Comparison of ENCODE assay signal across 8 mouse cellular contexts in the genomic region with DNA sequence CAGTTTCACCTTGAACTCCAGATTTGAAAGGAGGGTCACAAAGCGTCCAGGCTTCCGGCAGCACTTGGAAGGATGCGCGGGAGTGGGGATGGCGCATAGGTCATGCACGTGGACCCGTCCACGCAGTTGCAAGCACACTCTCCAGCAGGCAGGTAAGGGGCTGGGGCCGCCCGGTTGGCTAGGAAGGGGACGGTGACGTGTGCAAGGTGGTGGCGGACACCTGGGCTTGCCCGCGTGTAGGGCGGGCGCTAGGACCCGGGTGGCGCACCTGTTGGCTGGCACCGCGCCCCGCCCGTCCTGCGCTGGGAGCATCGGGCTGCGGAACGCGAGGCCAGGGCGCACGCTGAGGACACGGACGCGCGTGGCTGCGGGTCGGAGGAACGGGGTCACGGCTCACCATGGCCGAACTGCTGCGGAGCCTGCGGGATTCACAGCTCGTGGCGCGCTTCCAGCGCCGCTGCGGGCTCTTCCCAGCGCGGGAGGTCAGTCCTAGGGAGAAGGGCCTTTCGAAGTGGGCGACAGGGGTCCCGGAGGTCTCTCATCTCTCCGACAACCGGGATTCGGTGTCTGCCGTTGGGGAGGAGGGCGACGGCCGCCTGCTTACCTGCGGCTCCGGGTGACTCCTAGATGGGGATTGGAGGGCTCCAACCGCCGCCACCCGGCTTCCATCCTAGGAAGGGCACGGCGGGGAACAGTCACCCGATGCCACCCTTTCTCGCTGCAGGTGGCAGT. TPM values are rescaled to one million over a fixed set of nuclear protein-coding genes. Genes with fewer than 3 reads are reported as not detected.
DNase-seq lines count a peak whose midpoint lies in the region; ATAC-seq lines count a peak whose summit lies in the region.

A gene (plus strand): TSS at position 325 of the 732 bp plus-strand sequence.

- peak within 1 kb of the TSS; percentile 59 for H3K4me3 ChIP-seq in kidney, embryonic 14.5 days (ENCODE audit: low read length)
- peak within 1 kb of the TSS; percentile 37 for H3K4me3 ChIP-seq in liver, embryonic 16.5 days (ENCODE audit: low read depth, low read length)

- peak; percentile 82 for DNase-seq in heart, adult 11 months
- no peak for DNase-seq in heart, postnatal 25 days (ENCODE audit: low spot score)
- peak; percentile 92 for DNase-seq in cerebellum, adult 9-10 months
- peak; percentile 4 for DNase-seq in frontal cortex, postnatal 14 days (ENCODE audit: low spot score in 2 of 2)
- peak; percentile 48 for DNase-seq in retina, embryonic 14.5 days (ENCODE audit: low spot score)

- intact Hi-C loops in heart, postnatal 25 days (cut with DNase I): no loop called here

- no peaks in the 10 kb centered on the region for H3K36me3 ChIP-seq in kidney, embryonic 14.5 days (ENCODE audit: control insufficient read depth, insufficient read depth, low read length)
- H3K36me3 ChIP-seq in liver, embryonic 16.5 days (ENCODE audit: control insufficient read depth, insufficient read depth): no peaks in the 10 kb centered on the region

- H3K9me3 ChIP-seq in kidney, embryonic 14.5 days (ENCODE audit: control insufficient read depth, low read length): no peaks in the 10 kb centered on the region
- no peaks in the 10 kb centered on the region for H3K9me3 ChIP-seq in liver, embryonic 16.5 days (replicated peaks; ENCODE audit: control insufficient read depth, low read length)

- H3K27me3 ChIP-seq in kidney, embryonic 14.5 days (ENCODE audit: control insufficient read depth, insufficient read depth, low read length): peaks cover 10% of the 10 kb centered on the region
- peaks cover 33% of the 10 kb centered on the region for H3K27me3 ChIP-seq in liver, embryonic 16.5 days (ENCODE audit: control insufficient read depth, insufficient read depth, low read depth, low read length)

- H3K4me1 ChIP-seq in kidney, embryonic 14.5 days (ENCODE audit: control insufficient read depth, insufficient read depth, low read length): peaks cover 9% of the 10 kb centered on the region; the same call in 1 of the 2 replicates
- H3K4me1 ChIP-seq in liver, embryonic 16.5 days (ENCODE audit: control insufficient read depth, low read depth, low read length): no peaks in the 10 kb centered on the region

- H3K27ac ChIP-seq in kidney, embryonic 14.5 days (ENCODE audit: low read depth, low read length): peak within 1 kb of the TSS; percentile 32; the same call in 1 of the 2 replicates
- H3K27ac ChIP-seq in liver, embryonic 16.5 days (ENCODE audit: low read length): no peak within 1 kb of the TSS

- peak within 1 kb of the TSS; percentile 56 for H3K9ac ChIP-seq in kidney, embryonic 14.5 days (ENCODE audit: low read depth, low read length)
- H3K9ac ChIP-seq in liver, embryonic 16.5 days (ENCODE audit: low read depth, low read length): no peak within 1 kb of the TSS

- peak; percentile 80 for ATAC-seq in kidney, embryonic 14.5 days (ENCODE audit: low FRiP score, low TSS enrichment)
- ATAC-seq in liver, embryonic 16.5 days (ENCODE audit: low read depth): no peak
- no peak for ATAC-seq in megakaryocyte-erythroid progenitor cell, adult 5-6 weeks (replicated peaks; ENCODE audit: low FRiP score, low TSS enrichment, poor library complexity, severe bottlenecking)

- peak within 1 kb of the TSS; percentile 85 for H3K4me2 ChIP-seq in kidney, embryonic 14.5 days (replicated peaks; ENCODE audit: low read depth, low read length)
- peak within 1 kb of the TSS; percentile 59 for H3K4me2 ChIP-seq in liver, embryonic 16.5 days (ENCODE audit: low read depth, low read length)

- WGBS in kidney, embryonic 14.5 days: under 1% methylated on average over 65 of the region's 68 CpGs
- WGBS in liver, embryonic 16.5 days (ENCODE audit: insufficient replicate concordance): 2% methylated on average over 68 of the region's 68 CpGs

RNA-seq across cellular contexts. Expression of the gene that starts here (rescaled TPM):
- not detected for total RNA-seq in heart, postnatal 25 days (2021)
- 16.4 and 28.1 TPM in 2 replicates for polyA plus RNA-seq in kidney, embryonic 14.5 days (2014; fragmentation: Nextera tagmentation; extraction: Ambion mirVana)
- polyA plus RNA-seq in liver, embryonic 16.5 days (2015; fragmentation: Nextera tagmentation; extraction: Ambion mirVana): 0.21 and 0.35 TPM in 2 replicates
- total RNA-seq in megakaryocyte-erythroid progenitor cell, adult 5-6 weeks (2014; fragmentation: Nextera tagmentation): not detected in 2 replicates
- not detected in 2 replicates for total RNA-seq in megakaryocyte-erythroid progenitor cell, adult 5-6 weeks (2017)

Comparison
In these comparisons a context has a peak if more than half of its experiments do, and no peak if none do; other contexts are left out.
1. RNA of the gene that starts here (polyA plus RNA-seq): 16.4 to 28.1 TPM in kidney, embryonic 14.5 days; 0.21 to 0.35 TPM in liver, embryonic 16.5 days; every median in the first group is over 10 times any median in the second.